Mouse (Mus musculus) lung, embryonic 14.5 days (tissue): ENCODE data around the gene Ska3. TPM values are rescaled to one million over a fixed set of nuclear protein-coding genes. Genes with fewer than 3 reads are reported as not detected.

Experiments
- ATAC-seq: fragments of 200-750 bp; cut with Nextera tagmentation; 2 replicates; pipeline ENCODE4 v1.8.0; 2017; ENCODE audit warnings: mild to moderate bottlenecking, moderate TSS enrichment, moderate library complexity; ENCODE audit not compliant: insufficient read depth
- DNase-seq: peaks from one replicate; pipeline ENCODE4 v3.0.0-alpha.2; 2015
- H3K27ac ChIP-seq: fragments of 300-500 bp; sonication (generic); 2 replicates; pipeline ENCODE4 v1.5.1; 2014; ENCODE audit warnings: low read depth, mild to moderate bottlenecking, moderate library complexity
- H3K27me3 ChIP-seq: fragments of 300-500 bp; sonication (generic); 2 replicates; pipeline ENCODE4 v1.6.1; 2014; ENCODE audit warnings: low read length, control low read depth; ENCODE audit not compliant: insufficient read depth
- H3K36me3 ChIP-seq: fragments of 300-500 bp; sonication (generic); 2 replicates; pipeline ENCODE4 v1.6.1; 2014; ENCODE audit warnings: control low read depth; ENCODE audit not compliant: insufficient read depth
- H3K4me1 ChIP-seq: fragments of 300-500 bp; sonication (generic); 2 replicates; pipeline ENCODE4 v1.6.1; 2014; ENCODE audit warnings: antibody characterized with exemption, control low read depth; ENCODE audit not compliant: insufficient read depth
- H3K4me2 ChIP-seq: fragments of 300-500 bp; sonication (generic); 2 replicates; pipeline ENCODE4 v1.6.1; 2014; ENCODE audit warnings: mild to moderate bottlenecking
- H3K4me3 ChIP-seq: fragments of 300-500 bp; sonication (generic); 2 replicates; pipeline ENCODE4 v1.5.1; 2014; ENCODE audit warnings: low read depth, low read length
- H3K9ac ChIP-seq: fragments of 300-500 bp; sonication (generic); 2 replicates; pipeline ENCODE4 v1.6.1; 2014
- H3K9me3 ChIP-seq: fragments of 300-500 bp; sonication (generic); 2 replicates; pipeline ENCODE4 v1.6.1; 2016; ENCODE audit warnings: low read depth, low read length, control low read depth
- CTCF ChIP-seq: IDR thresholded peaks from 2 replicates; pipeline ENCODE4 v1.5.1; 2016; ENCODE audit warnings: antibody characterized with exemption, low read depth
- WGBS: fragments of 180-500 bp; shearing (Covaris S2); extraction: QIAGEN DNeasy Blood & Tissue Kit; methylation state at CpG from one replicate; pipeline ENCODE4 v1.1.7; 2014; 5-methylcytosine and 5-hydroxymethylcytosine counted together
- microRNA-seq: library from miRNA; unstranded; fragments of <30 nt; microRNA quantifications from one replicate; pipeline ENCODE4, GENCODE M21; 2016; ENCODE audit warnings: borderline number of aligned reads
- polyA plus RNA-seq: library from polyadenylated mRNA; unstranded; fragments of >200 nt; fragmentation: Nextera tagmentation; extraction: Ambion mirVana; gene quantifications from 2 replicates; pipeline ENCODE4 v1.2.1, GENCODE M21; 2014

Gene Ska3
- polyA plus RNA-seq, 1 experiment from 2014 or later, result 51.8 TPM

DNA sequence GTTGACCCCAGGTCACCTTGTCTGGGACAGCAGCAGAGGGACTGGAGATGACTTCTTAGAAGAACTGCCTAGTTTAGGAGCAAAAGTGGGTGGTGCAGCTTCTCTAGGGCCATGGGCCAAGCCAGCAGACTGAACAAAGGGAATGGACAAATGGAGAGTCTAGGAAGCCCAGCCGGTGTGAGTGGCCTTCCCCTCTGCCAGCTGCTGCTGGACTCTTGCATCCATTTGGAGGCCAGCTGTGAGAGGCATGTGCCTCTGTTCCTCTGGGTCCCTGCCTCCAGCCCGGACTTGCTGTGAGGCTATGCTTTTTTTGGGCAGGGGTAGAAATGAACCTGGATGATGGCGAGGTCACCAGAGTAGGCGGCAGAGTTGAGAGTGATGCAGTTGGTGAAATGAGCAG, 67.7 kb downstream of the Ska3 start, which contains the start of gene Lats2:
TSS of gene Lats2 (minus strand) at position 152 of the 400 bp plus-strand sequence.
- H3K4me1 ChIP-seq, result peaks cover 3% of the 10 kb centered on the region; the same call in 1 of the 2 replicates
- no peaks in the 10 kb centered on the region for H3K27me3 ChIP-seq
- ATAC-seq, result no peak
- no peak within 1 kb of the TSS for H3K4me3 ChIP-seq
- H3K9ac ChIP-seq, result no peak within 1 kb of the TSS
- no peaks in the 10 kb centered on the region for H3K36me3 ChIP-seq
- no peak within 1 kb of the TSS for H3K4me2 ChIP-seq
- H3K9me3 ChIP-seq, result no peaks in the 10 kb centered on the region
- DNase-seq, result no peak
- H3K27ac ChIP-seq, result no peak within 1 kb of the TSS
- no peak for TF ChIP-seq CTCF
- WGBS, result 68% methylated on average over 4 of the region's 4 CpGs

Small RNA genes lying within 50 kb of the gene (microRNA-seq; reads per million reads assigned to microRNA genes)
- not detected for gene Mir3077

Other genes with a start within 250 kb of the Ska3 start
- 33.7 and 37.1 TPM in 2 replicates for gene Xpo4, start 160.8 kb downstream of the Ska3 start, polyA plus RNA-seq
- not detected in 2 replicates for gene Gm49361, start 80.1 kb downstream of the Ska3 start, polyA plus RNA-seq
- 25.1 and 28.9 TPM in 2 replicates for gene Lats2, start 67.8 kb downstream of the Ska3 start, polyA plus RNA-seq
- 20.1 and 28.3 TPM in 2 replicates for gene Sap18, start 28.0 kb downstream of the Ska3 start, polyA plus RNA-seq
- 145 and 158 TPM in 2 replicates for gene Mrpl57, start within 50 bp of the Ska3 start, polyA plus RNA-seq
- 62.8 and 66.2 TPM in 2 replicates for gene Zdhhc20, start 64.1 kb upstream of the Ska3 start, polyA plus RNA-seq
- gene Micu2, start 173.1 kb upstream of the Ska3 start, polyA plus RNA-seq, result 54.1 and 56.4 TPM in 2 replicates
- 7.8 and 9.1 TPM in 2 replicates for gene Fgf9, start 244.4 kb upstream of the Ska3 start, polyA plus RNA-seq